Mouse (Mus musculus) MEL (cell line): ENCODE measurements at regions not wholly inside any gene's neighbourhood (a gene's known extent, or its start where the extent isn't known, plus 50 kb on each side); places are given as distances from the start of the nearest gene placed in this dataset.

Experiments used
- DNase-seq: peaks from one replicate; pipeline ENCODE4 v3.0.0; 2011; ENCODE audit warnings: low read depth, low spot score
- H3K27ac ChIP-seq: 2 replicates; pipeline ENCODE4 v1.5.1; 2012; ENCODE audit warnings: low read depth, mild to moderate bottlenecking, control low read depth, low read length, moderate library complexity; ENCODE audit not compliant: control insufficient read depth
- H3K27me3 ChIP-seq, 2 experiments: fragments of 150-350 bp in 1 of 2; sonication (generic) in 1 of 2; 2 replicates each; pipeline ENCODE4 v1.6.1; 2012; ENCODE audit warnings: low read length in 2 of 2, mild to moderate bottlenecking in 2 of 2, improper control_type of control experiment in 1 of 2, moderate library complexity in 1 of 2; ENCODE audit not compliant: insufficient read depth in 2 of 2, control insufficient read depth in 1 of 2
- H3K36me3 ChIP-seq, 2 experiments: 2 replicates each; pipeline ENCODE4 v1.6.1; 2012 to 2014; ENCODE audit warnings: low read length in 2 of 2, improper control_type of control experiment in 1 of 2, inconsistent platforms in 1 of 2, mild to moderate bottlenecking in 1 of 2; ENCODE audit not compliant: insufficient read depth in 2 of 2, control insufficient read depth in 1 of 2
- H3K4me1 ChIP-seq, 2 experiments: fragments of 150-350 bp in 1 of 2; sonication (generic) in 1 of 2; 2 replicates each; pipeline ENCODE4 v1.6.1; 2012; ENCODE audit warnings: low read length in 2 of 2, improper control_type of control experiment in 1 of 2, mild to moderate bottlenecking in 1 of 2; ENCODE audit not compliant: insufficient read depth in 2 of 2, control insufficient read depth in 1 of 2
- H3K4me3 ChIP-seq, 2 experiments: fragments of 150-350 bp in 1 of 2; sonication (generic) in 1 of 2; 2 replicates each; pipeline ENCODE4 v1.5.1; 2012; ENCODE audit warnings: low read depth in 2 of 2, low read length in 2 of 2, mild to moderate bottlenecking in 2 of 2, moderate library complexity in 2 of 2, control low read depth in 1 of 2, improper control_type of control experiment in 1 of 2; ENCODE audit not compliant: control insufficient read depth in 1 of 2, insufficient read depth in 1 of 2
- H3K79me2 ChIP-seq: 2 replicates; pipeline ENCODE4 v1.6.1; 2012; ENCODE audit warnings: mild to moderate bottlenecking, low read length, moderate library complexity; ENCODE audit not compliant: control insufficient read depth, poor library complexity, insufficient read depth
- H3K9ac ChIP-seq: 2 replicates; pipeline ENCODE4 v1.6.1; 2012; ENCODE audit warnings: low read depth, mild to moderate bottlenecking, control low read depth, low read length, moderate library complexity; ENCODE audit not compliant: control insufficient read depth, poor library complexity, severe bottlenecking
- H3K9me3 ChIP-seq: fragments of 150-350 bp; sonication (generic); replicated peaks from 2 replicates; pipeline ENCODE4 v1.6.1; 2012; ENCODE audit warnings: mild to moderate bottlenecking, low read length, improper control_type of control experiment, moderate library complexity; ENCODE audit not compliant: insufficient read depth
- BHLHE40 ChIP-seq: IDR thresholded peaks from 2 replicates; pipeline ENCODE4 v1.6.1; 2012; ENCODE audit warnings: low read depth, mild to moderate bottlenecking, inconsistent platforms, low read length, improper control_type of control experiment, borderline replicate concordance
- CHD2 ChIP-seq: IDR thresholded peaks from 2 replicates; pipeline ENCODE4 v1.6.1; 2011; ENCODE audit warnings: low read length, improper control_type of control experiment
- E2F4 ChIP-seq: IDR thresholded peaks from 2 replicates; pipeline ENCODE4 v1.6.1; 2011; ENCODE audit warnings: low read depth, low read length, improper control_type of control experiment, borderline replicate concordance
- GATA1 ChIP-seq: IDR thresholded peaks from 2 replicates; pipeline ENCODE4 v1.6.1; 2011; ENCODE audit warnings: low read depth, low read length, improper control_type of control experiment
- MAFK ChIP-seq: IDR thresholded peaks from 2 replicates; pipeline ENCODE4 v1.6.1; 2011; ENCODE audit warnings: low read depth, mild to moderate bottlenecking, low read length, improper control_type of control experiment, borderline replicate concordance
- MAX ChIP-seq: IDR thresholded peaks from 2 replicates; pipeline ENCODE4 v1.6.1; 2011; ENCODE audit warnings: low read length, improper control_type of control experiment
- MAZ ChIP-seq: IDR thresholded peaks from 2 replicates; pipeline ENCODE4 v1.6.1; 2012; ENCODE audit warnings: low read depth, mild to moderate bottlenecking, inconsistent platforms, low read length, improper control_type of control experiment
- MEF2A ChIP-seq: IDR thresholded peaks from 2 replicates; pipeline ENCODE4 v1.6.1; 2014; ENCODE audit warnings: low read depth, mild to moderate bottlenecking, inconsistent platforms, low read length, improper control_type of control experiment; ENCODE audit not compliant: poor library complexity, insufficient replicate concordance, severe bottlenecking; ENCODE audit errors: extremely low read depth
- MXI1 ChIP-seq: IDR thresholded peaks from 2 replicates; pipeline ENCODE4 v1.6.1; 2011; ENCODE audit warnings: mild to moderate bottlenecking, low read depth, low read length, improper control_type of control experiment
- MYB ChIP-seq: IDR thresholded peaks from 2 replicates; pipeline ENCODE4 v1.6.1; 2011; ENCODE audit warnings: mild to moderate bottlenecking, low read depth, low read length, improper control_type of control experiment
- MYC ChIP-seq: IDR thresholded peaks from 2 replicates; pipeline ENCODE4 v1.6.1; 2011; ENCODE audit warnings: low read depth, mild to moderate bottlenecking, low read length, improper control_type of control experiment, moderate library complexity
- POLR2A ChIP-seq, 2 experiments: IDR thresholded peaks; 2 replicates each; pipeline ENCODE4 v1.6.1; 2011 to 2012; ENCODE audit warnings: low read length in 2 of 2, mild to moderate bottlenecking in 2 of 2, control low read depth in 1 of 2, improper control_type of control experiment in 1 of 2, low read depth in 1 of 2, moderate library complexity in 1 of 2; ENCODE audit not compliant: control insufficient read depth in 1 of 2, insufficient read depth in 1 of 2, poor library complexity in 1 of 2
- POLR2AphosphoS2 ChIP-seq: IDR thresholded peaks from 2 replicates; pipeline ENCODE4 v1.6.1; 2011; ENCODE audit warnings: low read length, improper control_type of control experiment
- TAL1 ChIP-seq: IDR thresholded peaks from 2 replicates; pipeline ENCODE4 v1.6.1; 2012; ENCODE audit warnings: mild to moderate bottlenecking, inconsistent platforms, low read length, moderate library complexity, mixed read lengths
- USF2 ChIP-seq, 2 experiments: IDR thresholded peaks; 2 replicates each; pipeline ENCODE4 v1.6.1; 2011 to 2012; ENCODE audit warnings: improper control_type of control experiment in 2 of 2, low read length in 2 of 2, borderline replicate concordance in 1 of 2, inconsistent platforms in 1 of 2, low read depth in 1 of 2, mild to moderate bottlenecking in 1 of 2; ENCODE audit not compliant: insufficient read depth in 1 of 2
- ZC3H11A ChIP-seq: IDR thresholded peaks from 2 replicates; pipeline ENCODE4 v1.6.1; 2012; ENCODE audit warnings: low read depth, mild to moderate bottlenecking, inconsistent platforms, low read length, improper control_type of control experiment
- ZKSCAN1 ChIP-seq: IDR thresholded peaks from 2 replicates; pipeline ENCODE4 v1.6.1; 2012; ENCODE audit warnings: low read depth, mild to moderate bottlenecking, inconsistent platforms, low read length, improper control_type of control experiment, moderate library complexity

DNA sequence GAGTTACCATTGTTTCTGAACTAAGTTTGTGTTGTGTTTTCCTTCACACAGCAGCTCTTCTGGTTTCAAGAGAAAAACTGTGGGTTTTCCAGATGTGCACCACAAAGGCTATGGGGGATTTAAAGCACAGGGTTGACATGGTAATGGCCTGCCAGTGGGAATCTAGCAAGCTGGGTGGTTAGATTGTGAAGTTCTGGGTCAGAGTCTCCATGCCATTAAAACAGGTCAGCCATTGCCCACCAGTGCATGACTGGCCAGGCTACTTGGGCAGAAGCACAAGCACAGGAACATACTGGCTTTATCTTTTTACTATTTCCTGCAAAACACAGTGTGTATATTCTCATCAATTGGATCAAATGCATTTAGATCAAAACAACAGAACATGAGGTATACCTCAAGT is 467.9 kb upstream of the Negr1 start:
- TF ChIP-seq MAX (no peak), POLR2AphosphoS2 (no peak), MAFK (no peak), MXI1 (no peak), ZKSCAN1 (no peak), MYB (no peak), BHLHE40 (no peak), MEF2A (no peak), MYC (no peak), TAL1 (no peak), POLR2A (IDR thresholded peaks at IDR 0.05; ENCODE audit: control insufficient read depth in 1 of 2, insufficient read depth in 1 of 2, low read depth in 1 of 2, low read length in 2 of 2, poor library complexity in 1 of 2) (no peak)
- TF ChIP-seq, all 39 proteins: peak for 0
- DNase-seq = no peak
- H3K9ac ChIP-seq = no peak overlapping the region
- no peaks in the 10 kb centered on the region for H3K9me3 ChIP-seq
- no peaks in the 10 kb centered on the region for H3K79me2 ChIP-seq
- no peaks in the 10 kb centered on the region for H3K27me3 ChIP-seq
- no peaks in the 10 kb centered on the region for H3K4me1 ChIP-seq
- no peak overlapping the region for H3K27ac ChIP-seq
- H3K4me3 ChIP-seq = no peak overlapping the region
- H3K36me3 ChIP-seq = no peaks in the 10 kb centered on the region

DNA sequence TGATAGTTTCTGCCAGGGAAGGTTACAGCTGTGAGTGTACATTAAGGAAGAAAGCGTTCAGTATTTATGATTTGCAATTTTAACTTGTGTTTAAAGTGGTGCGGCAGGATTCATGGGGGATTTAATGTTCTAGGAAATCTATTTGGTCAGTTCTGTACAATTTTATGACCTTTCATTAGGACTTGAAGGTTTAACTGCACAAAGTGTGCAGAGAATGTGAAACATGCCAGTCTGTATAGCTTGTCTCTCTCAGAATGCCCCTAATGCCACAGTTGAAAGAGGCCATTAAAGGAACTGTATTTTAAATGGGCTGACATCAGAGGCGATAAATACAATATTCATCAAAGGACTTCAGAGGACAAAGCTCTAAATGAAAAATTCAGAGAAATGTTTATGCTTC is 466.6 kb upstream of the Negr1 start:
- Histone ChIP-seq H3K36me3 (no peaks in the 10 kb centered on the region), H3K9ac (no peak overlapping the region), H3K4me1 (no peaks in the 10 kb centered on the region), H3K79me2 (no peaks in the 10 kb centered on the region), H3K27ac (no peak overlapping the region), H3K4me3 (no peak overlapping the region), H3K27me3 (no peaks in the 10 kb centered on the region), H3K9me3 (no peaks in the 10 kb centered on the region)
- DNase-seq = no peak
- TF ChIP-seq MEF2A = no peak
- TF ChIP-seq E2F4 = no peak
- no peak for TF ChIP-seq ZC3H11A
- TF ChIP-seq MAZ = no peak
- TF ChIP-seq CHD2 = no peak
- no peak for TF ChIP-seq POLR2AphosphoS2
- TF ChIP-seq USF2 (IDR thresholded peaks at IDR 0.05; ENCODE audit: borderline replicate concordance in 1 of 2, insufficient read depth in 1 of 2, low read depth in 1 of 2, low read length in 2 of 2) = no peak
- TF ChIP-seq MYC = no peak
- TF ChIP-seq TAL1 = no peak
- no peak for TF ChIP-seq GATA1
